Mouse (Mus musculus) hindbrain, embryonic 14.5 days (tissue): Measurements from ENCODE around the gene Gm29776. TPM values are rescaled to one million over a fixed set of nuclear protein-coding genes. Genes with fewer than 3 reads are reported as not detected.

ENCODE experiments used
- ATAC-seq: fragments of 200-750 bp; cut with Nextera tagmentation; 2 replicates; pipeline ENCODE4 v1.8.0; 2017; ENCODE audit warnings: moderate number of reproducible peaks, mild to moderate bottlenecking, moderate TSS enrichment, moderate library complexity; ENCODE audit not compliant: low FRiP score
- DNase-seq: peaks from one replicate; pipeline ENCODE4 v3.0.0-alpha.2; 2015; ENCODE audit warnings: low spot score
- H3K27ac ChIP-seq: fragments of 300-500 bp; sonication (generic); 2 replicates; pipeline ENCODE4 v1.5.1; 2014; ENCODE audit warnings: mild to moderate bottlenecking, moderate library complexity
- H3K27me3 ChIP-seq: fragments of 300-500 bp; sonication (generic); 2 replicates; pipeline ENCODE4 v1.6.1; 2014; ENCODE audit warnings: mild to moderate bottlenecking, low read length, mixed read lengths; ENCODE audit not compliant: control insufficient read depth, insufficient read depth
- H3K36me3 ChIP-seq: fragments of 300-500 bp; sonication (generic); replicated peaks from 2 replicates; pipeline ENCODE4 v1.6.1; 2014; ENCODE audit not compliant: control insufficient read depth, insufficient read depth
- H3K4me1 ChIP-seq: fragments of 300-500 bp; sonication (generic); replicated peaks from 2 replicates; pipeline ENCODE4 v1.6.1; 2014; ENCODE audit warnings: antibody characterized with exemption, low read length, mixed read lengths; ENCODE audit not compliant: control insufficient read depth, insufficient read depth
- H3K4me2 ChIP-seq: fragments of 300-500 bp; sonication (generic); replicated peaks from 2 replicates; pipeline ENCODE4 v1.6.1; 2014; ENCODE audit warnings: mild to moderate bottlenecking, moderate library complexity
- H3K4me3 ChIP-seq: fragments of 300-500 bp; sonication (generic); replicated peaks from 2 replicates; pipeline ENCODE4 v1.5.1; 2014; ENCODE audit warnings: mild to moderate bottlenecking, low read length
- H3K9ac ChIP-seq: fragments of 300-500 bp; sonication (generic); 2 replicates; pipeline ENCODE4 v1.6.1; 2014
- H3K9me3 ChIP-seq: fragments of 300-500 bp; sonication (generic); 2 replicates; pipeline ENCODE4 v1.6.1; 2016; ENCODE audit warnings: low read length; ENCODE audit not compliant: control insufficient read depth
- WGBS: fragments of 180-500 bp; shearing (Covaris S2); extraction: QIAGEN DNeasy Blood & Tissue Kit; methylation state at CpG from one replicate; pipeline ENCODE4 v1.1.7; 2014; 5-methylcytosine and 5-hydroxymethylcytosine counted together
- polyA plus RNA-seq: library from polyadenylated mRNA; unstranded; fragments of >200 nt; fragmentation: Nextera tagmentation; extraction: Ambion mirVana; gene quantifications from 2 replicates; pipeline ENCODE4 v1.2.1, GENCODE M21; 2014

Gm29776 gene
- polyA plus RNA-seq, 1 experiment from 2014 or later: 0.21 TPM

- Histone ChIP-seq H3K36me3 (peaks cover 87% of the 10 kb centered on the region), H3K9me3 (no peaks in the 10 kb centered on the region)
- no peak for DNase-seq
Measured at GRCm38 (mm10) chr14:54676290-54676689, 22.3 kb downstream of the Gm29776 start.

GRCm38 (mm10) chr14:54674317-54674716, 24.3 kb downstream of the Gm29776 start:
- H3K27me3 ChIP-seq: no peaks in the 10 kb centered on the region
- ATAC-seq (no peak), DNase-seq (no peak)
- H3K4me2 ChIP-seq: no peak overlapping the region
- no peaks in the 10 kb centered on the region for H3K4me1 ChIP-seq
- no peak overlapping the region for H3K27ac ChIP-seq
- H3K4me3 ChIP-seq: no peak overlapping the region
- H3K9me3 ChIP-seq: no peaks in the 10 kb centered on the region
- peaks cover 76% of the 10 kb centered on the region for H3K36me3 ChIP-seq
- H3K9ac ChIP-seq: no peak overlapping the region
- WGBS: 89% methylated on average over 2 of the region's 2 CpGs

More at GRCm38 (mm10) chr14:54676290-54676689, 22.3 kb downstream of the Gm29776 start:
- Histone ChIP-seq H3K4me2 (no peak overlapping the region), H3K27me3 (no peaks in the 10 kb centered on the region), H3K27ac (no peak overlapping the region), H3K4me3 (no peak overlapping the region), H3K9ac (no peak overlapping the region), H3K4me1 (no peaks in the 10 kb centered on the region)
- ATAC-seq: no peak
- WGBS: 90% methylated on average over 5 of the region's 5 CpGs

DNA sequence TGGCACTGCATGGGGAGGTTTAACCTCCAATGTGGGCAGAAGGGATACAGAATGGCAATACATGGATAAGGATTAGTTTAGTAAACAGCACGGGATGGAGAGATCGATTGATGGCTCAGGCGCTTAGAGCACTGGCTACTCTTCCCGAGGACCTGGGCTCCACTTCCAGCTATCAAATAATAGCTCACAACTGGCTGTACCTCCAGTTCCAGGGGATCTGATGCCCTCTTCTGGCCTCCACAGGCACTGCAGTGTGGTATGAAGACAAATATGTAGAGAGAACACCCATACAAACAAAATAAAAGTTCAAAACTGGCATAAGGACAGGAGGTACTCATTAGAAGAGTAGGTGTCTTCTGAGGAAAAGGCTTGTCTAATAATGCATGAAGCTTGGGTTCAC, 29.3 kb downstream of the Gm29776 start:
- no peak overlapping the region for H3K27ac ChIP-seq
- peaks cover 79% of the 10 kb centered on the region for H3K36me3 ChIP-seq
- H3K9me3 ChIP-seq: no peaks in the 10 kb centered on the region
- 88% methylated on average over 4 of the region's 4 CpGs for WGBS
- H3K4me1 ChIP-seq: no peaks in the 10 kb centered on the region
- DNase-seq (no peak), ATAC-seq (no peak)
- no peak overlapping the region for H3K4me2 ChIP-seq
- H3K4me3 ChIP-seq: no peak overlapping the region
- no peak overlapping the region for H3K9ac ChIP-seq
- H3K27me3 ChIP-seq: no peaks in the 10 kb centered on the region

- Histone ChIP-seq H3K27me3 (no peaks in the 10 kb centered on the region), H3K4me2 (no peak overlapping the region), H3K4me1 (no peaks in the 10 kb centered on the region), H3K9ac (no peak overlapping the region), H3K27ac (no peak overlapping the region), H3K4me3 (no peak overlapping the region), H3K36me3 (peaks cover 96% of the 10 kb centered on the region), H3K9me3 (no peaks in the 10 kb centered on the region)
- no peak for ATAC-seq
- WGBS: 91% methylated on average over 10 of the region's 10 CpGs
- DNase-seq: no peak
Measured at GRCm38 (mm10) chr14:54664477-54665222, 34.0 kb downstream of the Gm29776 start.

GRCm38 (mm10) chr14:54660009-54660408, 38.6 kb downstream of the Gm29776 start:
- ATAC-seq (no peak), DNase-seq (no peak)
- Histone ChIP-seq H3K27me3 (no peaks in the 10 kb centered on the region), H3K4me1 (no peaks in the 10 kb centered on the region), H3K9ac (no peak overlapping the region), H3K9me3 (no peaks in the 10 kb centered on the region), H3K4me2 (no peak overlapping the region), H3K4me3 (no peak overlapping the region), H3K27ac (no peak overlapping the region), H3K36me3 (peaks cover 99% of the 10 kb centered on the region)
- WGBS: 86% methylated on average over 2 of the region's 2 CpGs

GRCm38 (mm10) chr14:54653496-54653895, 45.1 kb downstream of the Gm29776 start:
- ATAC-seq (peak; percentile 88), DNase-seq (peak; percentile 81)
- Histone ChIP-seq H3K36me3 (peaks cover 66% of the 10 kb centered on the region), H3K9ac (peak overlapping the region; percentile 91), H3K4me2 (peak overlapping the region; percentile 93), H3K27ac (peak overlapping the region; percentile 91), H3K4me3 (peak overlapping the region; percentile 73), H3K4me1 (peaks cover 19% of the 10 kb centered on the region), H3K27me3 (no peaks in the 10 kb centered on the region), H3K9me3 (no peaks in the 10 kb centered on the region)
- WGBS: 2% methylated on average over 12 of the region's 12 CpGs

DNA sequence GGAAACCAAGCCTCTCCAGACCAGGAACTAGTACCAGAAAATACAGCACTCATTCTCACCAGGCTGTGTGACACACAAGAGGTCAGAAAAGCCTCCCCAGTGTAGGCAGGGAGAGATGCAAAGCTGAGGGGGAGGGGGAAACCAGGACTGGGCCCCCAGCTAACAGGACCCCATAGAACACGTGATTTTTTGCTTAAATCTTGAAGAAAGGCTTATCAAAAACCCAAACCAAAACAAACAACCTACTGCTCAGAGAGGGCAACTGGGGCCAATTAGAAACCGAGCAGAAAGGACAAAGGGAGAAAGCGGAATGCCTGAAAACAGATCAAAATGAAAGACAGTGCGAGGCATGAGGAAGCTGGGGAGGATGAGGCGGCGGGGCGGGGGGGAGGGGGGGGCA, 45.8 kb downstream of the Gm29776 start:
- ATAC-seq (no peak), DNase-seq (no peak)
- Histone ChIP-seq H3K27ac (peak overlapping the region; percentile 91), H3K4me2 (peak overlapping the region; percentile 93), H3K9me3 (no peaks in the 10 kb centered on the region), H3K9ac (peak overlapping the region; percentile 91), H3K36me3 (peaks cover 66% of the 10 kb centered on the region), H3K27me3 (no peaks in the 10 kb centered on the region), H3K4me1 (peaks cover 19% of the 10 kb centered on the region), H3K4me3 (peak overlapping the region; percentile 73)
- 2% methylated on average over 7 of the region's 7 CpGs for WGBS

- 0 out of 2 replicates have a peak, but pooled peaks have one; percentile 3 for ATAC-seq
- Histone ChIP-seq H3K27ac (no peak overlapping the region), H3K4me1 (peaks cover 19% of the 10 kb centered on the region), H3K9ac (no peak overlapping the region), H3K4me2 (peak overlapping the region; percentile 93), H3K4me3 (no peak overlapping the region), H3K9me3 (no peaks in the 10 kb centered on the region), H3K36me3 (peaks cover 66% of the 10 kb centered on the region), H3K27me3 (no peaks in the 10 kb centered on the region)
- WGBS: 78% methylated on average over 4 of the region's 4 CpGs
- no peak for DNase-seq
Measured at GRCm38 (mm10) chr14:54651556-54651955, 47.1 kb downstream of the Gm29776 start.

- DNase-seq: peak; percentile 95
- H3K4me2 ChIP-seq: peak overlapping the region; percentile 93
- ATAC-seq: peak; percentile 34; the same call in 1 of the 2 replicates
- no peaks in the 10 kb centered on the region for H3K27me3 ChIP-seq
- no peak overlapping the region for H3K4me3 ChIP-seq
- WGBS: 67% methylated on average over 23 of the region's 23 CpGs
- no peak overlapping the region for H3K9ac ChIP-seq
- H3K27ac ChIP-seq: no peak overlapping the region
- peaks cover 66% of the 10 kb centered on the region for H3K36me3 ChIP-seq
- no peaks in the 10 kb centered on the region for H3K9me3 ChIP-seq
- H3K4me1 ChIP-seq: peaks cover 19% of the 10 kb centered on the region
Measured at GRCm38 (mm10) chr14:54650621-54651454, 47.8 kb downstream of the Gm29776 start.
